Mouse (Mus musculus) lung, adult 2 months (tissue): ENCODE measurements at regions not wholly inside any gene's neighbourhood (a gene's known extent, or its start where the extent isn't known, plus 50 kb on each side); places are given as distances from the start of the nearest gene placed in this dataset.

Experiments
- CTCF ChIP-seq: fragments of 200-500 bp; IDR thresholded peaks from 2 replicates; pipeline ENCODE4 v1.5.1; 2011; ENCODE audit warnings: mild to moderate bottlenecking, low read length, control low read depth; ENCODE audit not compliant: insufficient read depth
- POLR2A ChIP-seq: fragments of 200-500 bp; IDR thresholded peaks from 2 replicates; pipeline ENCODE4 v1.6.1; 2011; ENCODE audit warnings: low read depth, mild to moderate bottlenecking, control low read depth, low read length, borderline replicate concordance; ENCODE audit errors: extremely low read depth

- TF ChIP-seq POLR2A (no peak), CTCF (no peak)
Measured at GRCm38 (mm10) chr3:128720276-128720675, 479.4 kb upstream of the Pitx2 start.
